Mouse (Mus musculus): Measurements from ENCODE around the gene Casz1.

Gene Casz1

DNA sequence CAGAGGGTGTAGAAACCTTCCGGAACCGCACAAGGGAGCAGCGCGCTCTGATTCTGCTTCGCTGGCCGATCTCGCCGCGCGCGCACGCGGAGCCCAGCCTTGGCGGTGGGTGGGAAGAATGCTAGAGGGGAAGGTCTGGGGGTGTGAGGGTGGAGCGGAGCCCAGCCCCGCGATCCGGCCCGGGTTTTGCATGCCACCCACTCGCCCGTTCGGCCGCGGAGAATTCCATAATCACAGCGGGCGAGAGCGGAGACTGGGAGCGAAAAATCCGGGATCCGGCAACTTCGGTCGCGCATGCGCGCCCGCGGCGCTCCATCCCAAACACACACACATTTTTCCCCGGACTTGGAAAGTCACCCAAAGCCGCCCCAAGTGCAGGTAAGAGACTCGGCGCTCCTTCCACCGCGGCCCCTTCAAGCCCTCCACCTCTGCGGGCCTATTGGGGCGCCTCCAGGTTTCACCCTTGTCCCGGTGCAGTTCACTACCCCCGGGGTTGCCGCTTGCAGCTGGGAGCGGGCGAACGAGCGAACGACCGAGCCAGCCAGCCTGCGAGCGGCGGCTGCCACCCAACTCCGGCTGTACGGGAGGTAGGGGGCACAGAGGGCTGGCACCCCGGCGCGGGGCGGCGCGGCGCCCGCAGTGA is at the start of gene Casz1:
Casz1 (plus strand) TSS at position 293 of the 643 bp plus-strand sequence.
- peak; percentile 88 for DNase-seq

DNA sequence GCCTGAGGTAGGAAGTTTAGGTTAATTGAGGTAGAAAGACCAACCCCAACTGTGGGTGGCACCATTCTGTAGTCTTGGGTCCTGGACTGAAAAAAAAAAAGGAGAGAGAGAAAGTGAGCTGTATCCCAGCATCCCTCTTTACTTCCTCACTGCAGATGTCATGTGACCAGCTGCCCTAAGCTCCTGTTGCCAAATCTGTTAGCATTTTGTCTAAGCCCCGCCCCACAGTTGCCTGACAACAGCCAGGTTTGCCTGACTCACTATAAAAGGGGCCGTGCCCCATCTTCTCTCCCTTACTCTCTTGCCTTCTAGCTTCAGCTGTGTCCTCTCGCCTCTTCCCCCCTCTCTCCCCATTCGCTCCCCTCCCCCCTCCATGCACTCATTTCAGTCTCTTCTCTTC is 45.4 kb upstream of the Casz1 start:
- peak; percentile 18 for DNase-seq

DNA sequence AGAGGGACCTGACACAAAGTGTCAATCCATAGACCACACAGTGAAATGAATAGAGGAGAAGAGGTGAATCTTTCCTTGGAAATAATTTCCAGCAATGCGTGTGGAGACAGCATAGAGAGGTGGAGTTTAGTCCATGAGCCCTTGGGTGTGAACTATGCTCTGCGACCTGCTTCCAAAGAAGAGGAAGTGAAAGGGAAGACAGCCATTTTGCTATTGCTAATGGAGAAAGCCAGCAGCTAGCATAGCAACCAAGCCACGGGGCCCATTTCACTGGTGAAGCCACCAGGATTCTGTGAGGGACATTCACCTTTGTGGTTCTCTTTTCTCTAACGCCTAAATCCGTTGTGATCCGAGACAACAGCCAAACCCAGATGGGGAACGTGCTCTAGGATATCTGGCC is 44.1 kb upstream of the Casz1 start:
- no peak for DNase-seq

DNA sequence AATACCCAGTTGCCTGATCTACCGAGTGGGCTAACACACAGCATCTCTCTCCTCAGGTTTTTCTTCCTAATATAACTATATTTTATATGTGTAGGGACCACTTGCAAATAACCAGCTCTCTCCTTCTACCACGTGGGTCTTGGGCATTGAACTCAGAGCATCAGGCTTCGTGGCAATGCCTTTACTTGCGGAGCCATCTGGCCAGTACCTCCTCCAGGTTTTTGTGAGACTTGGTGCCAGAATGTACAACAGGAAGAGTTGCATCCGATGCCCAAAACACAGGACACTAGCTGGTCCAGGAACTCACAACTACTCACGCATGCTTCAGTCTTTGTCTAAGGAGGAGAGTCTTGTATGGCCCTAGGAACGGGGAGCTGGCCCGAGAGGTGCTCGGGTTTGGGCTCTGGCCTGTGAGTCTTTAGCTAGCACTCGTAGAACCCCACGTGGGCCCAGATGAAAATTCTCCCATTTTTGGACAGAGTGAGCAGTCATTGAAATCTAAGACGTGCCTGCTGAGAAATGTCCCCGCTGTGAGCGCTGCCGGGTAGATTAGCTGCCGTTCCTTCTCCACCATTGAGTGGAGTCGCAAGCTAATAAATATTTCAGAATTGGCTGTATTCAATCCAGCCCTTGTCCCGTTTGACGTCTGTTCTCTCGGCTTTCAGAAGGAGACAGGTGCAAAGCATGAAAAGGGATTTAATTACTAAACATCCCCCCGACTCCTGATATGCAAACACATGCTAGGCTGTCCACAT is 38.0 kb upstream of the Casz1 start:
- no peak for DNase-seq

DNA sequence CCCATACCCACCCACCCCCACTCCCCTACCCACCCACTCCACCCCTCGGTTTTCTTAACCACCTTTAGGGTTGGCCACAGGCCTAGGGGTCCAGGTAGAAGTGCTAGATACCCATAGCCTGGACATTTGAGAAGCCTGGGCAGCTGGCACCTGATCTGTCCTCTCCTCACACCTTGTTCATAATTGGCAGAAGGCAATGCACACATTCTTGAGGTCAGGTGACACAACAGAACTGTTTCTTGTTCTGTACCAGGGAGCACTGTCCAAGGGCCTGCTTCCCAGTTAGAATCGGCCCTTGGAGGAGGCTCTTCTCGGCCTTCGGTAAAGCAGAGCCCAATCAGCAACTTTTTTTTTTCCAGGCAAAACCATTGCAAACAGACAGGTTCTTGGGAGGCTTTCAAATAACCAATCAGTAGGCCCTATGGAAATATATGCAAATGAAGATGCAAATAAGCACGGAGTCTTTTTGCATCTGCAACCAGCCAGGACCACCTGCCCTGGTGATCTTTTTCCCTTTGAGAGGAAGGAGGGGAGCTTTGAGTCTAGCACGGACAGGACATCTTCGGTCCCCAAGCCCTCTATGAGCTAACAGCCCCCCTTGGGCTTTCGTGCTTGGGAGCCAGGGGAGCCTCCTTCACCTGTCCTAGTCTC is 36.4 kb upstream of the Casz1 start:
- no peak for DNase-seq

DNA sequence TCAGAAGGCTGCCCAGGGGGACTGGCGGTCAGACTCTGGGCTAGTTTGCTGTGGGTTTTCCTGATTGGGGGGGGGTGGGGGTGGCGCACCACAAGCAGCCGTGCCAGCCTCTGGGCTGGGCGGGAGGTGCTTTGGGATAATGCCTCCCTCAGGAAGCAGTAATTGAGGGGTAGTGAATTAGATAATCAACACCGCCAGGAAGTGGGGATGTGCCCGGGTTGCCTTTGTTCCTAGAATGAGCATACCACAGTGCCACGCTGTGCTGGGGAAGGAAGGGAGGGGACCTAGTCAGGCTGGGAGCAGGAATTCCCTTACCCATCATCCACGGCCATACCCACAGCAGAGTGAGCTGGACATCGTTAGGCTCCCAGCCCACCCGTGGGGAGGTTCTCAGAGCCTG is 35.6 kb upstream of the Casz1 start:
- DNase-seq: no peak

DNA sequence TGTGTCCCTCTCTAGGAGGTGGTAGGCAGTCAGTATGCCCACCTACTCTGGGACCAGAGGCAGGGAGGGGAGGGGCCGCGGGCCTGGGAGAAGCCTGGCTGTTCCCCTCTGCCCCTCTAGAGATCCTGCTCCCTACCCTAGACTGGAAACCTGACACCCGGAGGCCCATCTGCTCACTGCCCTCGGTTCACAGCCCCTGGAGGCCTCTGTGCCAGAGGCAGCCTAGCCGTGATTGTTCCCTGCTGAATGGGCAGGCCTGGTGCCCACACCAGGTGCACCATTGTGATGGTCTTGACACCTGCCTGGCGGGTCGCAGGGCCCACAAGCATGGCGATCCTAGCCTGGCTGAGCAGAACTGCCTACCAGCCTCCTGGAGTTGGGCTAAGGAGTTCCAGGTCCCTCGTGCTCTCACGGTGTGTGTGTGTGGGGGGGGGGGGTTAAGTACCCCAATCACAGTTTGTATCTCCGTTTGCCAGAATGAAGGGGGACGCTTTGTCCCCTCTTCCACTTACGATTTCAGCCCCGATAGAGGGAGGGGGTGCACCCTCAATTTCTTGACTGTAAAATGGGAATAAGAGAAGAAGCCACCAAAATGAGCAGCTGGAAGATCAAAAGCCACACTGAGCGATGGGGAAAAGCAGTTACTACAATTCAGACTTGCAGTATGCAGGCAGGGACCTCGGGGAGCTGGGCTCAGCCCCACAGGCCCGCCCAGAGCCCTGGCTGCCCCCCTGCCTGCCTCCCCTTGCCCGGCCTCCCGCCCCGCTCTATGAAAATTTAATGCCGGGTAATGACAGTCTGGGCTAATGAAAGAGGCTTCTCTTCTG is 33.4 kb upstream of the Casz1 start:
- DNase-seq: no peak

DNA sequence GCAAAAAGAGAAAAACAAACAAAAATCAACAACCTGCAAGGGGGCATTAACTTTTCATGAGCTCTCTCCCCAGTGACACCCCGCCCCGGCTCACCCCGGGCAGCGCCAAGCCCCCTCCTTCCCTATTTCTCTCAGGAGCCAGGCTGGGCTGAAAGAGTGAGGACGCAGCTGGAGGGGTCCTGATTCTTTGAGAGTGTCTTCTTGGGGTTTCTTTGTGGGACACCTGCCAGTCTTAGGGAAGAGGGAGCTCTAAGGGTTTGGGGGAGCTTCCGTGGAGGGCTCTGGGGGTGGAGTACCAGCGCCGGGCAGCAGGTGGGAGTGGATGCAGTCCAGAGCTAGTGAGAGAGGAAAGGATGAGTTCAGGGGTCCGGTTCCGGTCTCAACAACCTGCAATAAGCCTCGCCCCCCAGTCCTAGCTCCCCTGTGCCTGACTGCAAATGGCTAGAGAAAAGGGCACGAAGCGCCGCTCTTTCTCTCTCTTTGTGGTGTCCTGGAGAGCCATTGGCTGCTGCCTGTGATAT is 32.8 kb upstream of the Casz1 start:
- no peak for DNase-seq

DNA sequence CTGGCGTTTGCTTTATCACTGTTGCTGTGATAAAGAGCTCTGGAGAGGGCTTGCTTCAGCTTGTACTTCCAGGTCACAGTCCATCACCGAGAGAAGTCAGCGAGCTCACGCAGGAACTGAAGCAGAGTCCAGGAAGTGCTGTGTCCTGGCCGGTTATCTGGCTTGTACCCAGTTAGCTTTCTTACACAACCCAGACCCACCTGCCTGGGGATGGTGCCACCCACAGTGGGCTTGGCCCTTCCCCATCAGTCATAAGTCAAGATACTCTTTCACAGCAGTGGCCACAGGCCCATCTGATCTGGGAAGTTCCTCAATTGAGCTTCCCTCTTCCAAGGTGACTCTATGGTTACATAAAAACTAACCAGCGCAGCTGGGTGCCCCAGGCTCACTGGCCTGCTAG is 31.6 kb upstream of the Casz1 start:
- no peak for DNase-seq

DNA sequence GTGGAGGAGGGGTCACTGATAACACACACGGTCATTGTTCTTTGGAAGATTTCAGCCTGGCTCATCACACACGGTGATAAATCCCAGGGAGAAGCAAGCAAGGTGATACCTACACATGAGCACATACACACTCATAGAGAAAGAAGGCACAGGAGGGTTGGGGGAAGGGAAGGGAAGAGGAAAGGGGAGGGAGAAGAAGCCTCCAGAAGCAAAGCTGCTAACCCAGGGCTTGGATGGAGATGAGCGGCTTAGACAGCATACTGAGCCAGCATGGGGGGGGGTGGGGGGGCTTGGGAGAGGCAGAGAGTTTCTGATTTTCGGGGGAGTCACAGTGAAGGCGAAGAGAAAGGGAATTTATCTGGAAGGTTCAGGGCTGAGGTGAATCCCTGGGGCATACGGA is 30.2 kb upstream of the Casz1 start:
- no peak for DNase-seq

DNA sequence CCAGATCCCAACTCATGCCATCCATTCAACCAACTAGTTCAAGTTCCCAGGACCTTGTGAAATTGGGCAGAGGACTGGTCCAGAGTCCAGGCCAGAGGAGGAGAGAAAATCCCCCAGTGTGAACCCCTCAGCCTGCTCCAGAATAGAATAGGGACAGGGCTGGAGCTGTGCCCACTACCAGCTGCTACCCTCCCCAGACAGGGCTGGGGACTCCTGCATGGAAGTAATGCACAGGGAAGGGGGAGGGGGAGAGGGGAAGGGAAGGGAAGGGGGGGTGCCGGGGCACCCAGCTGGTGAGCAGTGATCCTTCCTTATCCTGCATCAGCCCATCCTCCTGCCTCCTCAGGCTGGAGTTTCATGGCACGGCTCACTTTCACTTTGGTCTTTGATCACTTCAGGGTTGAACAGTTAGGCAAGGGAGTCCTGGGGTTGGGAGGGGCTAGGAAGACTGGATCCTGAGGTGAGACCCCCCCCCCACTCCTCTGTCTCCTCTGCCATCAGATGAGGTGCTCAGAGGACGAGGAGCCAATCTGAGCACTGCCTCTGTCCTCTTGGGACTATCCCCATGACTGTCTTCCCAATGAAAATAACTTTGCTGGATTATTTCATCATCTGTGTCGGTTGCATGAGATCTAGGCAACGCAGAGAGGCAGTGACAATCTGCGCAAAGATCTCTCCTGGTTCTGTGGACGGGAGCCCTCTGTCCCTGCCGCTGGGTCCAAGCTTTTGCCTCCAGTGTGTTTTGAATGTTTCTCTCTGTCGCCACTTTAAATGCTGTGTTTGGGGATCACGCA is 28.6 kb upstream of the Casz1 start:
- DNase-seq: no peak

DNA sequence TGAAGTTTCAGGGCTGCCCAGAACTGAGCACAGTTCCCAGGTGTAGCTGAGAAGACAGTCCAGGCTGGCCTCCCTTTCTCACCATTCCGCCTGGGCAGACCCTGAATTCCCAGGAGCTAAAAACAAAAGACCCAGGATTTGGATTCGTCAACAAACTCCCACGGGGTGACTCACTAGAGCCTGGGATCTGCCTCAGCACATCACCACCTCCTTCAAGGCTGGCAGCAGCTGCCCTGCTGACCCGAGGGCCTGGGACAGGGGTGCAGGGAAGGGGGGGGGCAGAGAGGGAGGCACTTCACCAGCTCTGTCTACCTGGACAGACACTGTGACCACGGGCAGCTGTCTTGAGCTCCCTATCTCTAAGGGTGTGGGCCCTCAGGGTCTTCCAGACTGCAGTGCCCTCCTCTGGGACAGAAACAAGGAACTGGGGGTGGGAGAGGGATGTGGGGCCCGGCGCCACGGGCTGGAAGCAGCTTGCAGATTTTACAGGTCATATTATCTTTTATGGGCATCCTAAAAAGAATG is 24.1 kb upstream of the Casz1 start:
- no peak for DNase-seq

DNA sequence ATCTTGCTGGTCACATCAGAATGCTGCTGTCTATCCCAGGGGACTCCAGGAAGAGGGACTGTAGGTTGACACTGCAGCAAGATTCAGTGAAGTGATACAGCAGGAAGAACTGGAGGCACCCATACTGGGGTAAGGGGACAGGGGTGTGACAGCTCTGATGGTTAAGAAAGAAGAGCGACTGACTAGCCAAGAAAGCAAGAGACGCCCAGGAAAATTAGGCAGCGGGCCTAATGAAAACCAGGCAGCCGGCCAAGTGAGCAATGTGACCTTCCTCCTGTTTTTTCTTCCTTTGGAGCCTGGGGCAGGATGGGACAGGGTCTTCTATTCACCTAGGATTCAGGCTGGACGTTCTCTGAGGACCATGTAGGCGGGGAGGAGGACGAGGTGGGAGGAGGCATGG is 22.7 kb upstream of the Casz1 start:
- DNase-seq: peak; percentile 47

DNA sequence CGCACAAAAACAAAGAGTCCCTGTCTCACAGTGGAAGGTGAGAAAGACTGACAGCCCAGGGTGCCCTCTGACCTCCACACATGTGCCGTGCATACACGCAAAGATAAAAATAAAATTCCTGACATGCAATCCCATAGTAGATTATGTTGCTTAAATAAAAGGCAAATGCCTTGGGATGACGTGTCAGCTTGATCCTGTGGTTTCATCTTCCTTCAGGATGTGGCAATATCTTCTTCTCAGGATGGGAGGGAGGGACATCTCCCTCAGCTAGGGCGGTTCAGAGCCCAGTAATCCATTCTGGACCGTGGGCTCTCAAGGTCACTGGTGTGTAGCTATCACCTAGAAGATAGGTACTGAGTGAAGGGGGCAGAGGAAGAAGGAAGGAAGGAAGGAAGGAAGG is 21.3 kb upstream of the Casz1 start:
- DNase-seq: no peak

DNA sequence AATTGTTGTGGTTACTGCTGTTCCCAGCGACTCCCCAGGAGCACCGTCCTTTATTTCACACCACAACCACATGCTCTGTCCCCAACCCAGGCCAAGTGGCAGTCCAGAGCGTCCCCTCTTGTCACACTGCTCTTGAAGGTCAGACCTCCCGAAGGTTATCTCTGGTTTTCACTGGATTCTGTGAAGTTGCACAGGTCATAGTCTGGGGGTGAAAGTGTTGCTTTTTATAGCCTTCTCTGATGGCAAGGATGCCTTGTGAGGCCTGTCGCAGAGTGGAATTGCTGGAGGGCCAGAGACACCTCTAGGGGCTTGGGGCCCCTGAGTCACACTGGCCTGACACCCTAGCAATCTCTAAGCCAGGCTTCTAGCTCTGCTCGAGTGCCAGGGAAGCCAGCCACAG is 20.5 kb upstream of the Casz1 start:
- DNase-seq: no peak

DNA sequence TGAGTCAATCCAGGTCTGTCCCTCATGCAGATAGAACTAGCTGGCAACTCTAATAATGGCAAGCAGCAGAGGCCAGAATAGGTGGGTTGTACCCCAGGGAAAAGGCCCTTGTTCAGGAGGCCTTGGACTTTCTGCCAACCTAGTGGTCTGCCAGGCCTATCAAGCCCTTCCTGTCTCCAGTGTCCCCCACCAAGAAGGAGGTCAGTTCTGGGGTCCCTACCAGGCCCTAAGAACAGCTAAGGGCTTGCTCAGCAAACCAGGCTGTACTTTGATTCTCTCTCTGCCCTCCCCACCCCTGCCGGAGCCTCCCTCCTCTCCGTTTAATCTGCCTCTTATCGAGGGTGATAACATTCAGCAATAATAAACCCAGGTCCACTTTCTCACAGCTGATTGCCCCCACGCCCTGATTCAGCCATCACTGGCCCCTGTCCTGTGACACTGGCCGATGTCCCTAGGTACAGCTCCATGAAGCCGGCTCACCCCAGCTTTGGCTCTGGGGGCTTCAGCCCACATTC is 19.1 kb upstream of the Casz1 start:
- DNase-seq: no peak

DNA sequence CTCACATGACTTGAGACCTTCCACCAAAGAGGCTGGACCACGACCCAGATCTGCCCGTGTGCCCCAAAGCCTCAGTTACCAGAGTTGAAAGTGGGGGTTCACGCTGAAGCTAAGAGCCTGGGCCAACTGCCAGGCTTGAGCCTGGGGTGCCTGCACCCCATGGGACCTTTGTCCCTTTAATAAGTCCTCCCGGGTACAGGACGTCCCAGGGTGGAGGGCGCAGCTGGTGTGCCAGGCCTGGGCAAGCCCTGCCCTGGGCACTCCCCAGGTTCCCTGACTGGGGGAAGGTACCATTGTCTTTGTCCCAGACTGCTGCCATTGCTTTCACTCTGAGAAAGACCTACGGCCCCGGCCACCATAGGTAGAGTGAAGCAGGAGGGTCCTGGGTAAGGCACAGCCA is 18.2 kb upstream of the Casz1 start:
- DNase-seq: no peak

DNA sequence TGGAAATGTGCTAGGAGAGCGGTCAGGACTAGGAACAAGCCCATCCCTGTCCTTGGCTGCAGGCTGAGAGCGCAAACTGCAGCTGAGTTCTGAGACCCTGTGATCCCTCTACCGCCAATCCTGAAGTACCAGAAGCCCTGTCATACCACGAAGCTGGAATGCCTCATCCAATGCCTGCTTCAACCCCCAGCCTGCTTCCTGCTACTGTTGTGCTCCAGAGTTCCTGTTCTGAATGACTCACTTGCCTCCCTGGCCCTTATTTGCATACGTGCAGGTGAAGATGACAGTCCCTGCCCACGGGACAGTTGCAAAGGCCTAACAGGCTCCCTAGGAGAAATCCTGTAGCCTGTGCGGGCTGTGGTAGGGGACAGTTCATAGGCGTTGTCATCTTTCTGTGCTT is 13.3 kb upstream of the Casz1 start:
- no peak for DNase-seq

DNA sequence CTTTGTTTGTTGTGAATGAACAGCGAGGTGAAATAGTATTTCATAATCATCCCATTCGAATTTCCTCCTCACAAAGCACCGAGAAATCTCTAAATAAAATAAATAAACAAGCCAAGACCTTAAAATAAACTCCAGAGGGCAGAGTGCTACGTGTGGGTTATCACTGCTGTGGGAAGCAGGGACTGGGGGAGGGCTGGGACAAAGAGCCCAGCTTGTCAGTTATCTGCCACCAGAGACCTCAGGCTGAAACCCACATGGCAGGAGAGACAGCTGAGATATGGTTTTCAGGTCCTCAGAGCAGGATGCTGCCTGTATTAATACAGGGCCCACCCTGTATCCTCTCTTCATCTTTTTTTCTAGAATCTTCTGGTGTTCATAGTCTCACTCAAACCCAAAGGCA is 9.2 kb upstream of the Casz1 start:
- no peak for DNase-seq

DNA sequence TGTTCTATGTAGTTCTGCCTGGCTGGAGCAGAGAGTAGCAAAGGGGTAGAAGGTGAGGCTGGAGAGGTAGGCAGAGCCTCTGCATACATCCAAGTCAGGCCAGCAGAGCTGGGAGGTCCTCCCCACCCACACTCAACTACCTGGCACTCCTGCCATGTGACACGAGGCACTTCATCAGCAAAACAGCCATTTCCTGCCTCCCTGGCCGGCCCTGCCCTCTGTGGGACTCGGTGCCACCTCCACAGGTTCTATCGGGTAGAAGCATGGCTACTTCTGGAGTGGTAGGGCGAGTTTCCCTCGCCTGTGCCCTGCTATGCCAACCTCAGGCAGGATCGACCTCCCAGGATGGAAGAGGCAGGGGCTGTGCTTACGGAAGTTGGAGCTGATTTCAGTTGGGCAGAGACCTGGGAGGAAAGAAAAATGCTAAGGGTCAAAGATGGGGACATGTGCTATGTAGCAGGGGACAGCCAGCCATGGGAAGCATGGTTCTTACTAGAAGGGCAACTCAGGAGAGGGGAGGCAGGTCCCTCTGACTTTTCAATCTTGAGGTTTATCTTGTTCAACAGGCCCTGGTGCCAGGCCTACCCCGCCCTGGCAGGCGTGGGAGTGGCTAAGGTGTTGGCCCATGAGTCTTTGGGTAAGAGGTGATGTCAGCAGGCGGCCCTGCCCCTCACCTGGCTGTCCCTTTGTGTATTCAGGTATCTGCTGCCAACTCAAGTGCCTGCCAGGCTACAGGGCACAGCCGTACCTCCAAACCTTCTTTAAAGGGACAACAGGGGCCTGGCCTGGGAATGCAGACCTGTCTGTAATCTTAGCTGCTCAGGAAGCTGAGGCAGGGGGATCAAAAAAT is 6.5 kb upstream of the Casz1 start:
- DNase-seq: peak; percentile 37

DNA sequence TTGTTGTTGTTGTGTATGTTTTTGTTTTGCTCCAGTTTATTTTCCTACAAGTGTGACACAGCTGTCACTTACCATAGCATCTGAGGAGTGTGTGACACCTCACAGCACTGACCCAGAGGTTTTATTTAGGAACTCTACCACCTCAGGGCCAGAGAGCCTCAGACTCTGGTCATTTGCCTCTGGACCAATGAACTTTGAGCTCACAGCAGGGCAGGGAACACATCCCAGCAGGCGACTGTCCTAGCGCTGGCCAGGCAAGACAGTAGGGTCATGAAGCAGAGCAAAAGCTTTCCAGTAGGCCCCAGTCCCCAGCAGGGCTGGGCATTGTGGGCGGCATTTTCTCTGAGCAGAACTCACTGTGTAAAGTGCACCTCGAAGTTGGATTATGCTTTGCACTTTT is 1.2 kb upstream of the Casz1 start:
- peak; percentile 42 for DNase-seq
